Mouse (Mus musculus) urinary bladder, postnatal 14 days (tissue): Measurements from ENCODE around the gene Slamf9.

ENCODE experiments used
- DNase-seq: peaks from one replicate; pipeline ENCODE4 v3.0.0; 2021; ENCODE audit warnings: low spot score

Slamf9 gene

DNA sequence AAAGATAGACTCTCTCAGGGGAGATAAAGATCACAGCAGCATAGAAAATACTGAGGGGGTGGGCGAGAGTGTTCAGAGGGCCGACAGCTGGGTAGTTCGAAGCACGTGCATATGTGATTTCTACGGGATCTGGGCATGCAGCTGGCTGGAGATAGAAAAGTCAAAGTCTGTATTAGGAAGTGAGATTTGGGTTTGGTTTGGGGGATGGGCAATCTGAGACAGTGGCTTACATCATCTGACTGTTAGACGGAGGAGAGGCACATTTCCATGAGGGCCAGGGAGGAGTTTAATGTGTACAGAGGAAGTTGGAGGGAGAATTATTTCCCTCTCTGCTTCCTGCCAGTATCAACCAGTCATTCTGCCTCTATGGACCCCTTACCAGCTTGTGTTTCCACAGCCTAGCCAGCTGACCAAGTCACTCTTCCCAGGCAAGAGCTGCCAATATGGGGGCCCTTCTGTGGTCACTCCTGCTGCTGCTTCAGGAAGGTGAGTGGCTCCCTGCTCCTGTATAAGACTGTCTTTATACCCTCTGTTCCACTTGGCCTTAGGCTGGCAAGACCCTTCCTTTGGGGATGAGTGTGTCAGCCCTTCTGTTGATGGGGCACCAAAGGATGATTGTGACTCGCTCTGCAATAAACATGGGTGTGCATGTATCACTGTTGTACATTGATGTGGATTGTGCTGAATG is at the start of gene Slamf9:
TSS of gene Slamf9 (plus strand) at position 305 of the 688 bp plus-strand sequence.
- no peak for DNase-seq

GRCm38 (mm10) chr1:172426419-172426818 is 48.7 kb upstream of the Slamf9 start:
- no peak for DNase-seq

GRCm38 (mm10) chr1:172427841-172428240 is 47.3 kb upstream of the Slamf9 start:
- no peak for DNase-seq

- no peak for DNase-seq
These were observed 46.5 kb upstream of the Slamf9 start for GRCm38 (mm10) chr1:172428614-172429013.

GRCm38 (mm10) chr1:172430731-172431220 is 44.4 kb upstream of the Slamf9 start:
- DNase-seq: no peak

DNA sequence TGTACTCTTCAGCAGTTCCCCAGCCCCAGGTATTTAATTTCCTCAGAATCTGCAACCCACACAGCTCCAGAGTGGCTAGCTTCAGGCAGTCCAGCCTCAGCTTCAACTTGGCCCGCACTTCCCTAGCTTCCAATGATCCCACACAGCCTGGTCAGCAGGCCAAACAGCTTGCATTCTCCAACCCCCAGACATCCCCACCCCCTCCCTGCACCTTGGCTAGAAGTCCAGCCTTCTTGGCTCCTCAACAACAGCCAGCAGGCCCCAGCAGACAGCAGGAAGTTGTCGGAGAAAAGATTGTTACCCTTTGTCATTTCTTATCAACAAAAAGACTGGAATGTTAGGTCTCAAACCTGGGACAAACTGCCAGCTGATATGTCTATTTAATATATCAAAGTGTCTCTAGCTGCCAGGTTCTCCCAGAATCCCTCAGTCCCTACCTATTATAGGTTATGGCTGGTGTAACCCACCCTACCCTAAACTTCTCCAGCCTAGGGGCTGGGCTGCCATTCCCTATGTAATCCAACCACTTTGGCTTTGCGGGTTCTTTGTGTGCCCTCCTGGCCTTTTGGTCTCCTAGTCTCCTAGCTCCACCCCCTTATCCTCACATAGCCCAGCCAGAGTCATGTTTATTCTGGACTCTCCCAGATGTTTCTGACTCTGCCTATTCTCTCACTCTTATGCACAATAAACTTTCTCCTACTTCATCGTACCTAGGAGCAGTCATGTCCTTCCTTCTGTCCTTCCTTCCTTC is 43.1 kb upstream of the Slamf9 start:
- peak; percentile 55 for DNase-seq

DNA sequence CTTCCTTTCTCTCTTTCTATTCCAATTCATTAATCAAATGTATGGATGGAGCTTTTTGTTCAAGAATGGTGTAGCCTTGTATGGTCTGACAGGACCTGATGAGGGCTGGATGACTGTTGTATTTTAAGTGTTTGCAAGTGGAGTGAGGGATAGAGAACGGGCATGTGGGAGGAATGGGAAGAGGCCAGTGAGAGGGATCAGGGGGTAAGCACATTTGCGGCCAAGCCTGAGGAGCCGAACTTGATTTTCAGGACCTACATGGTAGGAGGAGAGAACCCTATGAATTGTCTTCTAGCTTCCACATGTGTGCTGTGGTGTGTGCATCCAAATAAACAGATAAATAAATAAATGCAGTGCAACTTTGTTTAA is 42.6 kb upstream of the Slamf9 start:
- DNase-seq: no peak

DNA sequence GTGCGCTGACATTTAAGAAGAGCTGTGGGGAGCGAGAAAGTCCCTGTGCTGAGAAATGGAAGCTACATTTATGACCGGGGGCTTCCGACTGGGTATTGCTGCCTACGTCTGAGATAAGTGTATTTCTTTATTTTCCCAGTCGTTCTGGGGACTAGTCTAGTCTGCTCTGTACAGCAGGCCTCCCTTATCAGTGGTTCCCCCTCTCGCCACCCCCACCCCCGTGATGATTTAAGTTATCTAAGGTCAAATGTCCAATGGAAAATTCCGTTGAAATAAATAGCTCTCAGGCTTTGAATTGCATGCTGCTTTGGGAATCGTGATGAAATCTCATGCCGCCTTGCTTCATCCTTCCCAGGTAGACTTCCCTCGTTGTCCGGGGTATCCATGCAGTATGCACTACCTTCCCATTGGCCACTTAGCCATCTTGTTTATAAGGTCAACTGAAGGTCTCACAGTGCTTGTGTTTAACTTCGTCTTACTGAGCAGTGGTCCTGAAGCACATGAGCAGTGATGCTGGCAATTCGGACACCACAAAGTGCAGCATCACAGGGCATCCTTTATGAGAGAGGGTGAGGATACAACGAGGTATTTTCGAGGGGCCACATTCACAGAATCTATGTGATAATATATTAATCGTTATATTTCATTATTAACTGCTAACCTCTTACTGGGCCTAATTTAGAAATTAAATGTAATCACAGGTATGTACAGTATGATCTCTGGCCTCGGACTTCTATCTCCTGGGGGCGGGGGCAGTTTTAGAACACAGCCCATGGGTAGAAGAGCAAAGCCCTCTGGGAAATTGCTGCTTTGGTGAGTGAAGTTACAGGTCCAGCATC is 41.9 kb upstream of the Slamf9 start:
- DNase-seq: no peak

GRCm38 (mm10) chr1:172433851-172434165 is 41.4 kb upstream of the Slamf9 start:
- DNase-seq: no peak

GRCm38 (mm10) chr1:172436785-172437184 is 38.4 kb upstream of the Slamf9 start:
- DNase-seq: no peak

GRCm38 (mm10) chr1:172438621-172439020 is 36.5 kb upstream of the Slamf9 start:
- no peak for DNase-seq

DNA sequence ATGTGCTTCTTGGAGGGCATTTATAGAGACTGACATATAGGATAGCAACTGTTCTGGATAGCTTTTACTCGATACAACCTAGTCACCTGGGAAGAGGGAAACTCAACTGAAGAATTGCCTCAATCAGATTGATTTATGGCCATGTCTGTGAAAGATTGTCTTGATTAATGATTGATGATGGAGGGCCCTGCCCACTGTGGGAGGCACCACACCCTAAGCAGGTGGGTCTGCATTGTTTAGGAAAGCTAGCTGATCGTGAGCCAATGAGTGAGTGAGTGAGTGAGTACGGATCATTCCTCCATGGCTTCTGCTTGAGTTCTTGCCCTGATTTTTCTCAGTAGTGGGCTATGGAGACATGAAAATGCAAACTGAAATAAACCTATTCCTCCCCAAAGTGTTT is 34.6 kb upstream of the Slamf9 start:
- DNase-seq: no peak

GRCm38 (mm10) chr1:172441935-172442445 is 33.2 kb upstream of the Slamf9 start:
- DNase-seq: peak; percentile 35

- no peak for DNase-seq
These were observed 24.9 kb upstream of the Slamf9 start for GRCm38 (mm10) chr1:172450226-172450625.

- DNase-seq: no peak
These were observed 24.2 kb upstream of the Slamf9 start for GRCm38 (mm10) chr1:172450848-172451470.

GRCm38 (mm10) chr1:172452911-172453310 is 22.2 kb upstream of the Slamf9 start:
- no peak for DNase-seq

DNA sequence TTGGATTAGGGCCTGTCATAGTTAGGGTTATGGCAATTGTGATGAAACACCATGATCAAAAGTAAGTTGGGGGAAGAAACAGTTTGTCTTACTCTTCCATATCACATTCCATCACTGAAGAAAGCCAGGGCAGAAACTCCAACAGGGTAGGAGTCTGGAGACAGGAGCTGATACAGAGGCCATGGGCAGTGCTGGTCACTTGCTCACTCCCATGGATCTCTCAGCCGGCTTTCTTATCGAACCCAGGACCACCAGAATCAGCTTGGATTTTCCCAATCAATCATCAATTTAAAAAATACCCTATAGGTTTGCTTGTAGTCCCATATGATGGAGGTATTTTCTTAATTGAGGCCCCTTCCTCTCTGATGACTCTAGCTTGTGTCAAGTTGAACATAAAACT is 21.3 kb upstream of the Slamf9 start:
- DNase-seq: no peak

- no peak for DNase-seq
These were observed 19.7 kb upstream of the Slamf9 start for GRCm38 (mm10) chr1:172455416-172455815.

GRCm38 (mm10) chr1:172456001-172456677 is 19.0 kb upstream of the Slamf9 start:
- DNase-seq: no peak

GRCm38 (mm10) chr1:172457196-172457595 is 18.0 kb upstream of the Slamf9 start:
- no peak for DNase-seq

GRCm38 (mm10) chr1:172458041-172458440 is 17.1 kb upstream of the Slamf9 start:
- no peak for DNase-seq
